26 mouse cellular contexts compared by ENCODE assay signal in the genomic region with DNA sequence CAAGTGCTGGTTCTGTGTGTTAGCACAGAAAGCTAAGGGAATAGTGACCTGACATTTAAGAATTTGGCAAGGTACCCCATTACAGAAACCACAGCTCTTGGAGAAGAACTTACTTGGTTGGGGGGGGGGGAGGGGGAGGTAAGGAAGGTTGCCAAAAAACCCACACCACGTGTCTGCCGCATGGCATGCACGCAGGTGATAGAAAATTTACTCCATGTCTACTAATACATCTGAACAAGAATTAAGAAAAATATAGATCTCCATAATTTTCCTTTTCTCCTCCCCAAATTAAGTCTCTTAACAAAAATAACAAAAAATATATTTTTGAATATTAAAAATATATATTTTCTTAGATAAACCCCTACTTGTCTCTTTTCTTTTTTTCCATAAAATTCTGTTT.
"Had no signal": no experiment of that assay in that cellular context is flagged by ENCODE, and none has a peak within 500 bp of the region (broad histone marks: within the 10 kb centered on the region; RNA-seq: fewer than 3 reads in every experiment).

No protein-coding gene starts in this region.

- H3K4me1 ChIP-seq: limb, embryonic 10.5 days; limb, embryonic 12.5 days; lung, embryonic 15.5 days; neural tube, embryonic 12.5 days had no signal

- H3K9ac ChIP-seq: limb, embryonic 12.5 days; limb, embryonic 13.5 days; limb, embryonic 15.5 days; liver, embryonic 12.5 days; liver, embryonic 13.5 days; liver, embryonic 14.5 days; liver, embryonic 15.5 days; liver, postnatal 0 days; lung, embryonic 14.5 days; lung, embryonic 15.5 days; midbrain, embryonic 12.5 days; midbrain, embryonic 13.5 days; midbrain, embryonic 15.5 days; neural tube, embryonic 12.5 days had no signal

- DNase-seq: left cerebral cortex, postnatal 4 days; liver, postnatal 0 days; lung, adult 18-20 months; lung, adult 2 months; lung, embryonic 14.5 days; lung, postnatal 10 days; lung, postnatal 14 days; lung, postnatal 36 days; lung, postnatal 4 days; midbrain, embryonic 14.5 days had no signal

- H3K27me3 ChIP-seq: limb, embryonic 12.5 days; limb, embryonic 13.5 days; limb, embryonic 15.5 days; liver, embryonic 12.5 days; liver, embryonic 13.5 days; liver, embryonic 15.5 days; lung, embryonic 15.5 days; megakaryocyte, embryonic 14.5 days; midbrain, embryonic 12.5 days; midbrain, embryonic 13.5 days; midbrain, embryonic 15.5 days; neural tube, embryonic 12.5 days had no signal

- H3K27ac ChIP-seq: limb, embryonic 10.5 days; limb, embryonic 12.5 days; limb, embryonic 13.5 days; limb, embryonic 15.5 days; liver, embryonic 14.5 days; liver, embryonic 15.5 days; lung, embryonic 15.5 days; macrophage; midbrain, embryonic 12.5 days; midbrain, embryonic 13.5 days; midbrain, embryonic 15.5 days; neural tube, embryonic 12.5 days had no signal

- H3K36me3 ChIP-seq: limb, embryonic 10.5 days; limb, embryonic 12.5 days; limb, embryonic 13.5 days; limb, embryonic 15.5 days; liver, embryonic 12.5 days; liver, embryonic 13.5 days; liver, embryonic 15.5 days; lung, embryonic 15.5 days; midbrain, embryonic 12.5 days; midbrain, embryonic 13.5 days; midbrain, embryonic 15.5 days; neural tube, embryonic 12.5 days had no signal

- H3K4me2 ChIP-seq: limb, embryonic 12.5 days; limb, embryonic 13.5 days; limb, embryonic 15.5 days; lung, embryonic 14.5 days; lung, embryonic 15.5 days; midbrain, embryonic 11.5 days; midbrain, embryonic 12.5 days; midbrain, embryonic 13.5 days; midbrain, embryonic 15.5 days; neural tube, embryonic 12.5 days had no signal

- H3K4me3 ChIP-seq: limb, embryonic 10.5 days; limb, embryonic 12.5 days; limb, embryonic 13.5 days; limb, embryonic 15.5 days; liver, embryonic 12.5 days; liver, embryonic 15.5 days; lung, embryonic 15.5 days; midbrain, embryonic 12.5 days; midbrain, embryonic 13.5 days; midbrain, embryonic 15.5 days; neural tube, embryonic 12.5 days had no signal

- H3K9me3 ChIP-seq: limb, embryonic 10.5 days; limb, embryonic 12.5 days; limb, embryonic 13.5 days; limb, embryonic 15.5 days; liver, embryonic 12.5 days; liver, embryonic 13.5 days; liver, embryonic 15.5 days; lung, embryonic 15.5 days; megakaryocyte, embryonic 14.5 days; midbrain, embryonic 12.5 days; midbrain, embryonic 13.5 days; midbrain, embryonic 15.5 days; neural tube, embryonic 12.5 days had no signal
